In genomic region chr2:104144004-104144403, GRCm38 (mm10) we compare ENCODE assay signal across 23 mouse cellular contexts. TPM values are rescaled to one million over a fixed set of nuclear protein-coding genes. Genes with fewer than 3 reads are reported as not detected.
"Had no signal": no experiment of that assay in that cellular context is flagged by ENCODE, and none has a peak within 500 bp of the region (broad histone marks: within the 10 kb centered on the region; RNA-seq: fewer than 3 reads in every experiment).

No protein-coding gene starts in this region.

- H3K9me3 ChIP-seq: neural tube, embryonic 12.5 days; neural tube, embryonic 13.5 days; neural tube, embryonic 15.5 days; stomach, embryonic 15.5 days had no signal

- H3K4me2 ChIP-seq: neural tube, embryonic 12.5 days; neural tube, embryonic 13.5 days; neural tube, embryonic 15.5 days; stomach, embryonic 15.5 days had no signal

- H3K27ac ChIP-seq: neural tube, embryonic 12.5 days; neural tube, embryonic 13.5 days; neural tube, embryonic 15.5 days; stomach, embryonic 15.5 days; stomach, postnatal 0 days had no signal

- H3K4me3 ChIP-seq: neural tube, embryonic 12.5 days; neural tube, embryonic 13.5 days; neural tube, embryonic 15.5 days; stomach, embryonic 15.5 days had no signal

- H3K36me3 ChIP-seq: neural tube, embryonic 12.5 days; stomach, embryonic 15.5 days had no signal

- H3K9ac ChIP-seq: neural tube, embryonic 12.5 days; neural tube, embryonic 13.5 days; neural tube, embryonic 15.5 days; stomach, embryonic 15.5 days had no signal

- H3K4me1 ChIP-seq: neural tube, embryonic 12.5 days; neural tube, embryonic 13.5 days; neural tube, embryonic 15.5 days; stomach, embryonic 15.5 days had no signal

- DNase-seq: retina, postnatal 1 day; right cerebral cortex, adult 18-20 months; right cerebral cortex, postnatal 14 days; right cerebral cortex, postnatal 25 days; right cerebral cortex, postnatal 4 days; spleen, adult 18-20 months; thymus, adult 18-20 months; thymus, adult 2 months; thymus, postnatal 14 days; thymus, postnatal 25 days; thymus, postnatal 36 days; thymus, postnatal 4 days had no signal

- H3K27me3 ChIP-seq: neural tube, embryonic 12.5 days; neural tube, embryonic 13.5 days; neural tube, embryonic 15.5 days; stomach, embryonic 15.5 days had no signal

RNA-seq across cellular contexts. Expression of gene A930018P22Rik, which starts 21.4 kb away (rescaled TPM):
- total RNA-seq: neutrophil, adult 5-6 weeks had no signal
- polyA plus RNA-seq: neural tube, embryonic 14.5 days; neural tube, embryonic 15.5 days; small intestine, adult 2 months; spleen, adult 2 months; stomach, embryonic 14.5 days; thymus, adult 2 months; thymus, postnatal 0 days had no signal
